Mouse (Mus musculus): ENCODE measurements around the gene Etnk1.
A peak's percentile ranks its signal among the peaks of the same experiment; 100 is the strongest.
"Not testable (repeated sequence)": the region's sequence is repeated elsewhere in the genome, so short reads cannot be mapped to it uniquely, and the experiment has no call there.

Etnk1 gene

DNA sequence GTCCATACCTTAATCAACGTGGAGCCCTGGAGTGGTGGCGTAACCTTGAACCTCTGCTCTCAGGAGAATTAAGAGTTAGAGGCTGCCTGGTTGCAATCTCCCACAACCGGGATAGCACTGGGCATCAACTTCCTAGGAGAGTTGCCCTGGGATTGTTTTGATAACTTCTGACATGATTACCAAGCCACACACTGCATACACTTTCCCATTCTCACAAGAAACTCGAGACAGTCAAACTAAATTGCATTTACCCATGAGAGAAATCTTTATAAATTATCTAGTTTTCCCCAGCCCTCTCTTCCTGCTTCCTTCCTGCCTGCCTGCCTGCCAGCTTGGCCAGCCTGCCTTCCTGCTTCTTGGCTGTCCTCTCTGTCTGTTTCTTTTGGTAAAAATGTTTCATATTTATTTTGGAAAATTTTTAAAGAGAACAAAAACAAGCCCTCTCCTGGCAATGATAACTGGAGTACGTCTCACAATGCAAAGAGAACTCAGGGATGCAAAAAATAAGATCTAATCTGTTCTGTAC lies 17.2 kb upstream of the Etnk1 start:
- no peak for DNase-seq (ENCODE audit: low spot score)

DNA sequence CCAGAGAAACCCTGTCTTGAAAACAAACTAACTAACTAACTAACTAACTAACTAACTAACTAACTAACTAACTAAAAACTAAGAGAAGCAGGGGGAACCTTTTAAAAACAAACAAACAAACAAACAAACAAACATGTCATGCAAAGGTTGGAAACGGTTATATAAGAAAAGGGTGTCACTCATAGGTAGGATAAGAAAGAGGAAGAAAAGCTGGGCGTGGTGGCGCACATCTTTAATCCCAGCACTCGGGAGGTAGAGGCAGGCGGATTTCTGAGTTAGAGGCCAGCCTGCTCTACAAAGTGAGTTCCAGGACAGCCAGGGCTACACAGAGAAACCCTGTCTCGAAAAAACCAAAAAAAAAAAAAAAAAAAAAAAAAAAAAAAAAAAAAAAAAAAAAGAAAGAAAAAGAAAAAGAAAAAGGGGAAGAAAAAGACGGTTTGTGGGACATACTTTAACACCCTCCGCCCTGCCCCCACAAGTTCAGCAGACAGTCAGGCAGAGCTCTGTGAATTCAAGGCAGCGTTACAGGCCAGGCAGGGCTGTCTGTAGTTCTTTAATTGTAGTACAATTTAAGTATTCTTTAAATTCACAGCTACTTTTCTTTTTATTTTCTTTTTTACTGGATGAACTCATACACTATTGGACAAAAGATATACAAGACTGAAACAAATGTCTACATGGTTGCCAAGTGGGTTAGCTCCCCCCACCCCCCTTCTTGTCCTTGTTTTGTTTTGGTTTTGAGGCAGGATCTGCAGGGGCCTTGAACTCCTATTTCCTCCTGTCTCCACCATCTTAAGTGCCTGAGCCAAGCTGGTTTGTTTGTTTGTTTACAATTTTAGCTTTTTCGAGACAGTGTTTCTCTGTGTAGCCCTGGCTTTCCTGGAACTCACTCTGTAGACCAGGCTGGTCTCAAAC lies 15.7 kb upstream of the Etnk1 start:
- DNase-seq (ENCODE audit: low spot score) = not testable (repeated sequence)

DNA sequence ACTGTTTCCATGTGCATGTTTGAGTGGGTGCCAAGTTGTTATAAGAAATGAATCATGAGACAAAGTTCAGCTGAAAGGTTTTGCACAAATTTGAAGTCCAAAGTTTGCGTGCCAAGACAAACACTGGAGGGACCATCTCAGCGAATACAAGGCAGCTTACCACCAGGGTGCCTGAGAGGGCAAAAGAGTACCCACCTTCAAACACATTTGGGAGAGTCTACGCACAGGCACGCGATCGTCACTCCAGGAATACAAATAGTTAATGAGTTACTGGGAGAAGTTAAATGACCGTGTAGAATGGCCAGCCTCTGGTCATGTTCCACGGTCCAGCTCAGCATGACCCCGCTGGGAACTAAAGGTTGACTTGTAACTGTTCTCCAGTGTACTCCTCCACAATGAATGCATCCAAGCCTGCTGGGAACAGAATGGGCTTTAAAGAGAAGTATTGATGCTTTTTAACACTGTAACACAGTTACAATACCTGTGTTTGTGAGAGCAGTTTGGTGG lies 14.6 kb upstream of the Etnk1 start:
- DNase-seq (ENCODE audit: low spot score) = peak; percentile 17

DNA sequence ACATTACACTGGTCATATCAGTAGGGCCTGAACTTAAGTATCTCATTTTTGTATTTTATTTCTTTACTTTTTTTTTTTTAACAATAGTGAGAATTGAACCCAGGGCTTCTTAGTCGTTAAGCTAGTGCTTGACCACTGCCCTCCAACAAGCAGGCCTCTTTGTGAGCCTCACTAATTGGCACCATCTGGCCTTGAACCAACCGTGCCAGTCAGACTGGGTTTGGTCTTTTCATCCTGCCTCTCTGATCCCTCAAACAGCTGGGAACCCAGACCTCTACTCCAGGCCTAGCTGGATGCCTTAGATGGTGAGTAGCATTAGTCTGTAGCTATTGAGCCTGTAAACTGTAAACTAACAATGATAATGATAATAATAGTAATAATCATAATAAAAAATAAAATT lies 13.9 kb upstream of the Etnk1 start:
- DNase-seq (ENCODE audit: low spot score) = no peak

DNA sequence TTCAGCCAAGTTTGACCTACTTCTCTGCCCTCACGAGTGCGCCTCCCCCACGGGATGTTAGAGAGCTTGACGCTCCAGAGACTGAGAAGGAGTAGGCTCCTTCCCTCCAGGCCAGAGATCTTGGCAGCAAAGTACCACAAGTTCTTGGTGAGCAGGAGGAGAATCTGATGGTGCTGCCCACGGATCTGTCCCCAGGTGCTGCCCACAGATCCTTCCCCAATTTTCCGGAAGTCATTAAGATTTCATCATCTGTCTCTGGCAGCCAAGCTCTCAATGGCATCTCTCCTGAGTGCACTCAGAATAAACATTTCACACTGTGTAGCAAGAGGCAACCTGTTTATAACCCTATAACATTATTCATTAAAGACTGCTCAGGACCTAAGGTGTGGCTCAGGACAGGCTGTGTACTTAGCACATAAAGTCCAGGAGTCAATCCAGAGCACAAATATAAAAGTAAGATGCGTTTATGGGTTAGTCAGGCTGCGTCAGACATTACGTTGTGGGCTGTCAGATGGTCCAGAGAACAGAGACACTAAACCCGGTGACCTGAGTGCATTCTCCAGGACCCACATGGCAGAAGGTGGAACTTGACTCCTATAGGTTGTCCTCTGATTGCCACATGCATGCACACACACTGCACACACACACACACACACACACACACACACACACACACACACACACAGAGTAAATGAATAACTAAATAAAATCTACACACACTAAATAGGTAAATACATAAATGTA lies 13.1 kb upstream of the Etnk1 start:
- DNase-seq (ENCODE audit: low spot score) = no peak

DNA sequence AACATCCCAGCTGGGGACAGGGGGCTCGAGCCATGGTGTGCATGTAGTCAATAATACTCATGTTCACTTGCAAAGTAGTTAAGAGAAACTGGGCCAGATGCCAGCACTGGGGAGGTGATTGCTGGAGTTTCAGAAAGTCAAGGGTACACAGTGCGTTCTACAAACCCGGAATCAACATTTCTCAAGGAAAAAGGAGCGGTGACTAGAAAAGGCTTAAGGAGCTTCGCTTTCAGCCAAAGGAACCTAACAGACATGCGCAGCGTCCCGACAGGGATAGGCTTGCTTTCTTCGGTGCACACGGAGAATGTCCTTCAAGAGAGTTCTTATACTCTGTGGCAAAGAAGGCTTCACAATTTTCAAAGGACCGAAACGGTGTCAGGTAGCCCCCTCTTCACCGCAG lies 12.1 kb upstream of the Etnk1 start:
- peak; percentile 54 for DNase-seq (ENCODE audit: low spot score)

DNA sequence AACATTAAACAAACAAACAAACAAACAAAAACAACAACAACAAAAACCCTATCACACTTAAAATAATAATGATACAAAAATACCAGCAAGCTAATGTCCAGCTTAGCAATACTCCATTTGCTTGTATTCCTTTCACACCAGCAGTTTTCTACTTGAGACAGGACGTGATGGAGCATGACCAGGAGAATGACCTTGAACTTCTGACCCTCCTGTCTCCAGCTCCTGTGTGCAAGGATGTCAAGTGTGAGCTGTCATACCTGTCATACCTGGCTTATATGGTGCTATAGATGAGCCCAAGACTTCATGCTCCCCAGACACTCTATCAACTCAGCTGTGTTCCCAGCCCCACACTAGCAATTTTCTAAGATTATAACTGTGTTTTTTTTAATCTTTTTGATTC lies 11.0 kb upstream of the Etnk1 start:
- no peak for DNase-seq (ENCODE audit: low spot score)

DNA sequence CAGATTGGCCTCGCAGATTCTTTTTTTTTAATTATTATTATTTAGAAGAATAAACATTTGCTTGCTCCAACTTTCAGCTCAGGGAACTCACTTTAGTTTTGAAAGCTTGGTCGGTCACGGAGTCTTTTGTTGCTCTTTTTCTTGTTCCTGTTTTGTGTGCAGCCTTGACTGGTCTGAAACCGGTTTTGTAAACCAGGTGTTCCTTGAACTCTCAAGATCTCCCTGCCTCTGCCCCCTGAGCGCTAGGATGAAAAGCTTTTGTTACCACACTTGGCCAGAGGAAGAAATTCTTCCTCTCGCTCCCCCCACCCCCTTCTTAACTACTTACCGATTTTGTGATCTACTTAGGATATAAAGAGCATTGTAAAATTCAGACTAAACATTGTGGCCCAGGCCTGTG lies 10.3 kb upstream of the Etnk1 start:
- no peak for DNase-seq (ENCODE audit: low spot score)

DNA sequence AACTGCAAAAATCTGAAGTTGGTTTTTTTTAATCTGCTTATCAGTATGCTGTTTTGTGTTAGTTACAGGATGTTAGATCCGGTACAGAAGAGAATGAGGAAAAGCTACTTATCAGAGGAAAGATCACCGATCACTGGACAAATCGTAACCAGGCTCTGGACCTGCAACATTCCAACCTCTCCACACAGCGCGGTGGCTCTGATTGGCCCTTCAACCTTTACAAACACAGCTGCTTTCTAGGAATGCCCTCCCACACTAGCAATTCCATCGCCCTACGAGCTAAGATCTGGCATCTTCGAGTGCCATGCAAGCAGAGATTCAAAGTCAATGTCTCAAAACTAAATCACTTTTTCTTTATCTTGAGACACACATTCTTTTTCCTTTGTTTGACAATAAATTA lies 9.6 kb upstream of the Etnk1 start:
- no peak for DNase-seq (ENCODE audit: low spot score)

DNA sequence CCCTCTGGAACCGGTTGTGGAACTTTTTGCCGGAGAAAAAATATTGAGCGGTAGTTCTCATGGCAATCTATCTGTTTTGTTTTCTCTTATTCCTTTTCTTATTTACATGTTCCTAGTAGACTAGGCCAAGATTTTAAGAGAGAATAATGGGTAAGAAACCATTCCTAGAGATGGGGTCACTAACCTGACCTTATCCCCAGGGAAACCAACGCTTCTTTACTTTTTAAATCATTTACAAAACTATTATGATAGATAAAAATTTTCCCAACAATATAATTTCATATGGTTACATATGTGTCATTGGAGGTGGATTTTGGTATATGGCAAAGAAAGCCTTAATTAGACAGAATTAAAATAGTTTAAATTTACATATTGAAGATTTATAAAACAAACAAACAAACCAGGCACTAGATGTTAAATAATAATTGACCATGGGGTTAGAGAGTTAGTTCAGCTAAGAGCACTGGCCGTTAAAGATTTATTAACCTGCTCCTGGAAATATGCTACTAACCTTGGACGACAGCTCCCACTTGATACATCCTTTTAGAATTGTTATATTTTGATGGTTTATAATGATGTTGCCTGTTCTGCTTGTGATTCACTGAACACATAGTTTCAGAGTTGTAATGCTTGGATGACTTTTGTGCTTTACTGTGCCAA lies 6.3 kb upstream of the Etnk1 start:
- DNase-seq (ENCODE audit: low spot score) = no peak

DNA sequence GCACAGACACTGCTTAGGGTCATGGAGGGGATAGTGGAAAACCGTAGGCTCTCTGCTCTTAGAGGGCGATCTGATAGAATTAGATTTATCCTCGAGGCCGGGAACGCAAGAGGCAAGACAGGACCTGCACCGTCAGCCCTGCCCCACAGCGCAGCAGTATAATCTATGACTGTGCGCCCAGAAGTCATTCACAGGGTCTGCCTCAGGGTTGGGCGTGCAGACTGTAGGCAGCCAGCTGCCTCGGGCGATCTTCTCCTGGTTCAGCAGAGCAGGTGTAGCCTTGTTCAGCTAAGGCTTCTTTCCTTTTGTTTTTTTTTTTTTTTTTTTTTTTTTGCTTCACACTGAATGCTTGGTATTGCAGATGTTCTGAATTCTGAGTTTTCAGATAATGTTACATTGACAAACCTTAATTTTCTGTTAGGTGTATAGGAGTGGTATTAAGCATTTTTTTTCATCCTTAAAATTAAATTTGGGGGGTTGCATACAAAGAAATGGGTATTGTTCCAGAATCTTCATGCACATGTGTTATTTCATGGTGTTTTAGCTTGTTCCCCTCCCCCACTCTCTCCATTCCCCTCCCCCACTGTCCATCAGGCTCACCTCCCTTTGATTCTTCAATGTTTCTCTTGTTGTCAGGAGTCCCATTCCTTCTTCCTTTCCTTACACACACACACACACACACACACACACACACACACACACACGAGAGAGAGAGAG lies 4.7 kb upstream of the Etnk1 start:
- no peak for DNase-seq (ENCODE audit: low spot score)

DNA sequence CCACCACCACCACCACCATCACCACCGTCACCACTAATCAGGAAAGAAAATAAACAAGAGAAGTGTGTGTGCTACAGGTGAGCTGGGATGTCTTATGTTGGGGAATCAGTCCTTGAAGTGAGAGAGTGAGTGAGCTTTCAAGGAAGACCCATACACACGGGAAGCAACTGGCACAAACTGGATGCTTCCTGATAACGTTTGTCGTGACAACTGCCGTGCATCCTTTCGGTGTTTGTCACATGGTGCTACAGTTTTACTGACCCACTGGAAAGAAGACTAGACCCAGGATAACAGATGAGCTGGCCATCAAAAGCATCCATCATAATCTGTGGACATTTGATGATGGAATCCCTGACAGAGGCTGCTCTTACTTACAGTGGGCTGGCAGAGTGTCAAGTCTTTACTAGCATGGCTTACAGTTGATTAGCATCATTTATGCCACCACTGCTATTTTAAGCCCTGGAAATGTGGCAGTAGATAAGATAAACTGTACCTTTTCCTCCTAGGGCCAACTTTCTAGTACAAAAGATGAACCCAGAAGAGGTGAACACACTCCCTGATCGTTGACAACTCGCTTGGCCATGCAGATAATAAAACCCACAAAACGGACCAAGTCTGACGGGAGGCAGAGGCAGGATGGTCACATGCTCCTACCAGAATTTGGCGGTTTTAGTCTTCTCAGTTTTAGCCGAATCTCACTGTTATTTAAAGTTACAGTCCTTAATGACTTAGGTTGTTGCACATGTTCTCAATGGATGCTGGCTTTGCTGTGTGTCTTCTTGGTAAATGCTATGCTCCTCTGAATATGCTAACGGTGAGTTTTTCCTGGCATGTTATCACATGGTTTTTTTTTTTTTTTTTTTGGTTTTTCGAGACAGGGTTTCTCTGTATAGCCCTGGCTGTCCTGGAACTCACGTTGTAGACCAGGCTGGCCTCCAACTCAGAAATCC lies 2.8 kb upstream of the Etnk1 start:
- no peak for DNase-seq (ENCODE audit: low spot score)

DNA sequence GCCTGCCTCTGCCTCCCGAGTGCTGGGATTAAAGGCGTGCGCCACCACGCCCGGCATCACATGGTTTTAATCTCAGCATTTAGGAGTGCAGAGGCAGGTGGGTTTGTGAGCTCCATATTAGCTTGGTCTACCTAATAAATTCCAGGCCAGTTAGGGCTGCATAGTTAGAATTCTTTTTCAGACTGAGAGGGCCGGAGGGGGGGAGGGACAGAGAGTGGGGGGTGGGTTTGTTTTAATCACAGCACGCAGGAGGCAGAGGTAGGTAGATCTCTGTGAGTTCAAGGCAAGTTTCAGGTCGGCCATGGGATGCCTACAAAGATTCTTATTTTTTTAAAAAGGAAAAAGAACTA lies 2.1 kb upstream of the Etnk1 start:
- no peak for DNase-seq (ENCODE audit: low spot score)

DNA sequence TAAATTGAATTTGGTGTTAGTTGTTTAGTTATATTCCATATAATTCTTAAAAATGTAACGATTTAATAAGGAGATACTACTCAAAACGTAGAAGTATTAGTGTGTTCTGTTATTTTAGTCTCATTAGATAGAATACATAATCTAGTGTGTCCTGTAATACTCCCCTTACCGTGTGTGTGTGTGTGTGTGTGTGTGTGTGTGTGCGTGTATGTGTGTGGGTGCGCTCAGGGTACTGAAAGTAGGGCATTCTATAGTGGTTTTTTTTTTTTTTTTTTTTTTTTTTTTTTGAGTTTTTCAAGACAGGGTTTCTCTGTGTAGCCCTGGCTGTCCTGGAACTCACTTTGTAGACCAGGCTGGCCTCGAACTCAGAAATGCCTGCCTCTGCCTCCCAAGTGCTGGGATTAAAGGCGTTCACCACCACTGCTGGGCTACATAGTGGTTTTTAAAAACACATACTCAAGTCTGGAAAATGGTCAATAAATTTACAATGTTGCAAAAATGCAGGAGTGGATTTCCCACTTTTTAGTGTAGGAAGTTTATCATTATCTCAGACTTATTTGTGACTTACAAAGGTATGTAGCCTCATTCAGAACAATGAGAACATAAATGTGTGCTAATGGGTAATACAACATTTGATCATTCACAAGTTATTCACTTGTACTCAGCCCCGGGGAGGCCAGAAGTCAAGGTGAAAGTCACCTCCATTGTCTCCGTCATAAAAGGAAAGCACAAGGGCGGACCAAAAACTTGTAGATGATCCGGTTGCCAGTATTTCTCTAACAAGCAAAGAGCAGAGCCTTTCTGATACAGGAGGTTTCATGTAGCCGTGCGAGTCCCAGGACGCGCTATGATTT lies 1.4 kb upstream of the Etnk1 start:
- no peak for DNase-seq (ENCODE audit: low spot score)

DNA sequence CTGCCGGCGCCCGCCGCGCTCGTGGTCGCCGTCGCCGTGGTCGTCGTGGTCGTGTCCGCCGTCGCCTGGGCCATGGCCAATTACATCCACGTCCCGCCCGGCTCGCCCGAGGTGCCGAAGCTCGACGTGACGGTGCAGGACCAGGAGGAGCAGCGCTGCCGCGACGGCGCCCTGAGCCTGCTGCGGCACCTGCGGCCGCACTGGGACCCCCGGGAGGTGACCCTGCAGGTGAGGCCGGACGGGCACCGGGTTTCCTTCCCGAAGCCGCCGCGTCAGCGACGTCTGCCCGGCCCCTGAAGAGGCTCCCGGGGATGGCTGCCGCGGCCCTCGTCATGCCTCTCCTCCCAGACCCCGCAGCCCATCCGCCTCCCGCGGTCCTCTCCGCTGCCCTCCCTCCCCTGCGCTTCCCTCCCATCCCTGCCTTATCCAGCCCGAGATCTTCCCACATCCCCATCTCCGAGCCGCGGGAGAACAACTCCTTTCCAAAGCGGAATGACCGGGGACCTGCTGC lies 443 bp downstream of the Etnk1 start:
- DNase-seq (ENCODE audit: low spot score) = peak; percentile 28

DNA sequence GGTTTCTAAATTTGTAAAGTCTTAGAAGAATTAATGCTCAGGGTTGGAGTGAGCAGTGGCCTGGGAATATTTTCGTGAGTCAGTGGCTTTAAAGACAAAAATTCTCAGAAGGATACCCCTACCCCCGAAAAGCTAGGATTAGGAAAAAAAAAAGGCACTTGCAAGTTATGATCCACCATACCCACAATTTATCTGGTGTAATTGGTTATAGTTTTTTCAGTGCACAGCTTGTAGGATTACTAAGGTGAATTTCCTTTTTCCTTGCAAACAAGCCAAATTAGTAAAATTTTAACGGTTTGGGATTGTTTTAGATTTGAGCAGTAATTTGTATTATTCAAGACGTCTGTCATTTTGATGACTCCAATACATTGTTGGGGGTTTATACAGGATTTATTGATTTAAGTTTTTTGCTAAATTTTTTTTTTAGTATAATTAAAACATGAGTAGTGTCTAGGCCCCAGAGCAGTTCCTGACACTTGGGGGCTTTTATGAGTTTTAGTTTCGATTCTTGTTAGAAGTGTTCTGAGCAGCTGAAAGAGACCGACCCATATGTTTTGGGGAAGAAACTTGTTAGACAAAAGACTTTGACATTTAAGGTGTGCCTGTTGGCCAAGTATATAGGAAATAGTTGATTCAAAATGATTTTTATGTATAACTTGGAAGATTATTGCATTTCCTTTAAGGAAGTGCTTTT lies 1.1 kb downstream of the Etnk1 start:
- DNase-seq (ENCODE audit: low spot score) = no peak

DNA sequence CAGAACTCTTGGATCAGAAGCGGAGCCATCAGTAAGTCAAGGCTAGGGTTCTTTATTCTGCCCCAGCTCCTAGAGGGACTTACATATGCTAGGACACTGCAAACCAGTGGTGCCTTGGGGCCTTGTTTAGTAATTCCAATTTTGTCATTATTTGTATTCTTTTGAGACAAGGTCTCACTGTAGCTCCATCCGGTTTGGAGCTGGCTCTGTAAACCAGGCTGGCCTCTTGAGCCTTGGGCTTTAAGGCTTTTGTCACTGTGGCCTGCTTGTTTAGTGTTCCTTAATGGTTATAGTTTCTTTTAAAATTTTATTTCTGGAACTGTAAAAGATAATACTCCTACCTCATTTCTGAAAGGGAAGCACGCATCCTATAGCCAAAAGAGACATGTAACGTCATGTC lies 2.4 kb downstream of the Etnk1 start:
- DNase-seq (ENCODE audit: low spot score) = no peak

DNA sequence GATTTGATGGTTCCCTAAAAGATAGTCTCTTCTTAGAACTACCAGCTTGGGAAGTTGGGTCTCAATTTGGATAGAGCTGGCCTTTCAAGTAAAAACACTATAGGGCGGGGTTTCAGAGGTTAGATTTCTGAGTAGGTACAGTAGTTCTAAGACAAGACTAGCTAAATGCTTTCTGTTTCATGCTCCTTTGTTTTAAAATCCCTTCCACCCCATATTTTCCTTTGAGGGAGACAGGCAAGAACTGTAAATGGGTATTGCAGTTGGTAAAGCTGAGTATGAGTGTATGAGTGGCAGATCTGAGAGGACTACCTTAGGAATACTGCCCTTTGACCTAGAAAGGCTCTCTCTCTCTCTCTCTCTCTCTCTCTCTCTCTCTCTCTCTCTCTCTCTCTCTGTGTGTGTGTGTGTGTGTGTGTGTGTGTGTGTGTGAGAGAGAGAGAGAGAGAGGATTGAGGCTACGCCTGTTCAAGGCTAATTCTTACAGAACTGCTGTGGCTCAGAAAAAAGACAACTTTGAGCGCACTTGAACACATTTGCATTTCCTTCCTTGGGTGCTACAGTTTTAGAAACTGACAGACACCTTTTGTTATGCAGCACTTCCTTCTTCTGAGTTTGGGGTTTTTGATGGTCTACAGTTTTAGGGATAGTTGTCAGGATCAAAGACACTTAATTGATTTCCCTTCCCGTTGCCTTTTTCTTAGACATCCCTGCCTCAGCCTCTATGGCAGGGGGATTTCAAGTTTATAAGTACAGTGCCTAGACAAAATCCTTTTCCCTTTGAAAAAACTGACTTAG lies 3.3 kb downstream of the Etnk1 start:
- DNase-seq (ENCODE audit: low spot score) = no peak
